Mouse (Mus musculus) embryo, embryonic 11 days (tissue): ENCODE measurements around the gene Zfp488.

Experiments
- DNase-seq: peaks from one replicate; pipeline ENCODE4 v3.0.0-alpha.2; 2015

Zfp488 gene

DNA sequence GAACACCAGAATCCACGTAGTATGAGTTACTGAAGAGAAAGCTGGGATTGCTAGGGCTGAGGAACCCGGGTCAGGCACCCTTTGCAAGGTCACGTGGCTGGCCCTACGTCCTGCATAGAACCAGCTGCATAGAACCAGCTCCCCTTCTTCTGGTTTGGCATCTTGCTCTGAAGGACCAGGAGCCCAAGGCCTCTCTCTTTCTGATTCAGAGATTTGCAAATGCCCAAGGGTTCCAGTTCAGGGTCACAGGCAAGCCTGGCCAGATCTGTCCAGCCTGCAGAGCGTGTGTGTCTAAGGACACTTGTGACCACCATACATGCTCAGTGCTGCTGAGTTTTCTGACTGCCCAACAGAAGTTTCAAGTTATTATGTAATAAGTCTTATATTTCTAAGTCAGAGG, 36.3 kb downstream of the Zfp488 start:
- DNase-seq: no peak

DNA sequence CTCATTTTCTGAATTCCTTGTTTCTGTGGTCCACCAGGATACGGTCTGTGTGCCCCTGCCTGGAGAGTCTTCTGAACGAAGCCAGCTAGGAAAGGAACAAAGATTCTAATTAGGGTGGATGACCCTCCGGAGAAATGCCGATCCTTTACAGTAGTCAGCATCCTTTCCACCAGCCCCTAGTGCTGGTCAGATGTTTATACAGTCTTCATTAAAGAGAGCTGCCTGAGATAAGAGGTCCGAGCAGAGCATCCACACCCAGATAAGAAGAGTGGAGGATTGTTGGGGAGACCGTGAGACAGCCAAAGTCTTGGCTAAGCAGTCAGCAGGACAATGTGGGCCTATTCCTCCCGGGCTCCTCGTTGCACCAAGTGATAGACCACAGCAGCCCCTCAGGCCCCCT, 37.8 kb downstream of the Zfp488 start, which contains the start of gene Gdf2:
Gene Gdf2 (plus strand): TSS at position 301 of the 400 bp plus-strand sequence.
- DNase-seq: no peak

DNA sequence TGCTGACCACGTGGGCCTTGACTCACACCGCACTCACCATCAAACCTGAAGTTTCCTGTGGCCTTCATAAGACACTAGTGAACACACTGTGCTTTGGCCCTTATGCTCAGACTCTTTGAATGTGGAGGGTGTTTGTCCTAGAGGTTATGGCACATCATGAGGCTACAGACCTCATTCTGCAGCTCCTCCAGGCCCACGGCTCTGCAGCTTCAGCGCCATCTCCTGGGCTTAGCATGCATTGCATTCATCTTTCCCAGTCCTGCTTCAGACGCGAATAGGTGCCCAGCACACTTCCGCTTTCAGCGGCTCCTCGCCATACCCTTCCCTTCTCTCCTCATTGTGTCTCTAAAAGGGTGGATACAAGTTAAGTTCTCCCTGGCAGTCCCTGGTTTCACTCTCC, 39.4 kb downstream of the Zfp488 start:
- DNase-seq: peak; percentile 80

DNA sequence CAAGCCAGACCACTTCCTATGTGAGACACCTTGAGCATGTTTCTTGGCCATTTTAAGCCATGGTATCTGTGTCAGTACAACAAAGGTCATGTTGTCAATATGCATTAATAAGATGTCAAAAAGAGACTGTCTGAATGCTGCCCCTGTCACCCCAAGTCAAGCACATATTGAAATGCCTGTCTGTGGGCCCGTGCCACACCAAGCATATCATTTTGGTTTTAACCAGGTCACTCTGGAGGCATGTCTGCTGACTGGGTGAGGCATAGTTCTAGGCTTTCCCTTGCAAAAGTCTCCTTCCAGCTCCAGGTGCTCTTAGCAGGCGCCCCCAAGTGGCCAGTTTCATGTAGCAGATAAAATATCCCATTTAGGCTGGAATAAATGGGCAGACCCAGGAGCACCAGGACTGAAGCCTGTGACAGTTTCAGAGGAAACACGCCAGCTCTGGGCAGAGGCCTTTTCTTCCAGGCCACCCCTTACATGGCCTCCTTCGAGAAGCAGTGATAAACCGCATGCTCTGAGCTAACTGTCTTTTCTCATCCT, 44.7 kb downstream of the Zfp488 start:
- peak; percentile 79 for DNase-seq

DNA sequence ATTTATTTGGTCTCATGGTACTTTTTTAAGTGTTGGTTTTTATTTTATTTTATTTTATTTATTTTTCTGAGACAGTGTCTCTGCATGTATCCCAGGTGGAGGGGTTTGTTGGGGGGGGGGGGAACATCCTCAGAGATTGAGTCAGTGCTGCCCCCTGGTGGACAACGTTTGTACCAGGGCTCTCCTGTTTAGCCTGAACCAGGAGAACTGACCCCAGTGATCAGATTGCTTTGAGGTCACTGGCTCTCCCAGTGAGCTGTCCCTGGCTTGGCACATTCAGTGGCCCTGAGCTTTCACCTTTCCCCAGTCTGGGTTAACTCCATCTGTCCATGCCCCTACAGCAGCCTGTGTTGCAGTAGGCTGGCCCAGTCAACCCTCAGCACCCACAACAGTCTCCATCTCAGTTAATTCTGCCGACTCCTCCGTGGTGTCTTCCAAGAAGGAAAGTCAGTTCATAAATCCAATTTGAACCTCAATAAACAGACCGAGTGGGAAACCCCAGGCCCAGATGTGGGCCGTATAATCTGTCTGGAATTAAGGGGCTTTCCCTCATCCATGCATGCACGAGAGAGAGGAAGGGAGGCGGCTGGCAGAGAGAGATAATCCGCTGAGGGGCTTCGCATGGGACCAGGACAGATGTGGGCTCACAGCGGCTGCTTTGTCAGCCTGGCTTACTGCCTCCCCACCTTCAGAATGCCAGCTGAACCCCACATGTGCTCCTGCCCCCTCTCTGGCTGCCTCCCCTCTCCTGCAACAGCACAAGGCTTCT, 45.4 kb downstream of the Zfp488 start:
- peak; percentile 77 for DNase-seq

DNA sequence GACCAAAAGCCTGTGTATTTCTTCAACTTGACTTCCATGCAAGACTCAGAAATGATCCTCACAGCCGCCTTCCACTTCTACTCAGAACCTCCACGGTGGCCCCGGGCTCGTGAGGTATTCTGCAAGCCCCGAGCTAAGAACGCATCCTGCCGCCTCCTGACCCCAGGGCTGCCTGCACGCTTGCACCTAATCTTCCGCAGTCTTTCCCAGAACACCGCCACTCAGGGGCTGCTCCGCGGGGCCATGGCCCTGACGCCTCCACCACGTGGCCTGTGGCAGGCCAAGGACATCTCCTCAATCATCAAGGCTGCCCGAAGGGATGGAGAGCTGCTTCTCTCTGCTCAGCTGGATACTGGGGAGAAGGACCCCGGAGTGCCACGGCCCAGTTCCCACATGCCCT, 46.7 kb downstream of the Zfp488 start:
- DNase-seq: no peak

DNA sequence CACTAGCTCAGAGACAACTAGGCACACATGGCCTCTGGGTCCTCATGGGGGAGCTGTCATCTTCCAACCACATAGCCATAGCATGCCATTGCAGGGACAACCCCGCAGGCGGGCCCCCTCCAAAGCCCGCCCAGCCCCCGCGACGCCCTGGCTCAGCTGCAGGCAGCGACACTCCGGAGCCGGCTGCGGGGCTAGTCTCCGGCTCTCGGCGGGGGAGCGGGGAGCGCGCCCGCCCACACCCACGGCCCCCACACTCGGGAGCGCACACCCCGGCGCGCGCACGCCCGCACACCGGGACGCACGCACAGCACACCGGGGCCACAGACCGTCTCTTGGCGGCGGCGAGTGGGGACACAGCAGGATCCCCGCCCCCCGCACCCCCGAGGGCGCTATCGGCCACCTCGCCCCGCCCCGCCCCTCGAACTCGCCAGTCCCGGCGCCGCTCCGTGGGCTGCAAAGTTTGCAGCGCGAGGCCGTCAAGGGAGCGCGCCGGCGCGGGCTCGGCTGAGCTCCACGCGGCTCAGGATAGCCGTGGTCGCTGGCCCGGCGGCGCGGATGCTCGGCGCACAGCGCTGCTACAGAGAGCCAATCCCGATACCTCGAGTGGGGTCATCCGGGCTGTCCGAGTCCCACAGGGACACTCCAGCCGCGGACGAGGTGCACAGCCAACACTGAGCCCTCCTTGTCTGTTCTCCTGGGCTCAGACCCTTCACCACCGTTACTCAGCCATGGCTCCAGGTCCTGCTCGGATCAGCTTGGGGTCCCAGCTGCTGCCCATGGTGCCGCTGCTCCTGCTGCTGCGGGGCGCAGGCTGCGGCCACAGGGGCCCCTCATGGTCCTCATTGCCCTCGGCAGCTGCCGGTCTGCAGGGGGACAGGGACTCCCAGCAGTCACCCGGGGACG, 55.1 kb downstream of the Zfp488 start, which contains the start of gene Gdf10:
Gene Gdf10 (plus strand): TSS at position 420 of the 903 bp plus-strand sequence.
- DNase-seq: peak; percentile 67

DNA sequence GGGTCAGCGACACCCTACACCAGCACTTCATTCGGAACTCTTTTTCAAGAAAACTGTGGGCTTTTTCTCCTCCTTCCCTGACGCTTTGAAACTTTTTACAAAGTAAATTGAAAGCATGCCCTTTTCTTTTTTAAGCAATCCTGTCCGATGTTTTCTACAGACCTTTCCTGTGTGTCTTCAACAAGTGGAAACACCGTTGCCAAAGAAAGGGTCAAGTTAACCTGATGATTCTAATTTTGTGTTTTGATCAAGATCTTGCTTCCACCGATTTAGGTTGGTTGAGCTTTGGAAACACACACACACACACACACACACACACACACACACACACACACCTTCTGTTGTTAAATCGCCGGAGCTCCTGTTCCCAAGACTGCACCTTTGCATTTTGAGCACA, 55.8 kb downstream of the Zfp488 start:
- DNase-seq: no peak

DNA sequence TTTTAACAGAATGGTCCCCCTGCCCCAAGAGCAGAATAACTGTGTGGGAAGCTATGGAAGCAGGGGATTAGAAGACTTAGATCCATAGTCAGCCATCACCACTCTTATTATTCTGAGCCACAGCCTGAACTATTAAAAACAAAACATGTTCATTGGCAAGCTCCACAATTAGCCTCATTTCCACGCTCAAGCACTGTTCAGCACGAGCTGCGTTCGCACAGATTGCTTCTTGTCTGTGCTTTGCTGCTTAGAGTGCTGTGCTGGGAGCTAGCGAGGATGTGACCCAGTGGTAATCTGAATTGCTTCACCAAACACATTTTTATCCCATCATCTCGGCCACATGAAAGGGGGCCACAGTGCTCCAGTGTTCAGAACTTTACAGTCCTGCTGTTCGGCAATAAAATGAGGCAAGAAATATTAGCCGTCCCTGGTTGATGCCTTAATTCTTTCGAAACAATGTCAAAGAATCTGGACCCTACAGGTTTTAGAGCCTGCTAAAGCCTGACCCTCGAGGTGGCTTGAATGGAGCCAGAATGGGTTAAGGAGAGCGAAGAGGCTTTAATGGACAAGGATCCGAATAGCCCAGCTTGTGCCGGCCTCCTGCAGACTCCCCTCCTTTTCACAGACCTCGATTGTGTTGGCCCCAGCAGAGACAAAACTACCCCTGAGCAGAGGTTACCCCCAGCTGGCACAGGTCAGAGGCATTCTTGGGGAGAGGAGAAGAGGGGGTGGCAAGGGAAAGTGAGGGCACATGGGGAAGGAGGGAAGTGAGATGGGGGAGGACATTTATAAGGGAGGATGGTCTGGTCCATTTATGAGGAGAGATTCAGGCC, 57.6 kb downstream of the Zfp488 start:
- peak; percentile 36 for DNase-seq
